Mouse (Mus musculus) CH12.LX (cell line): ENCODE results near the gene Xcl1. TPM values are rescaled to one million over a fixed set of nuclear protein-coding genes. Genes with fewer than 3 reads are reported as not detected.

Experiments used
- DNase-seq: peaks from one replicate; pipeline ENCODE4 v3.0.0-alpha.2; 2013; ENCODE audit errors: extremely low read depth
- H3K27ac ChIP-seq: 2 replicates; pipeline ENCODE4 v1.5.1; 2012; ENCODE audit warnings: low read depth, mild to moderate bottlenecking, control low read depth, moderate library complexity; ENCODE audit not compliant: insufficient read depth
- H3K27me3 ChIP-seq: replicated peaks from 2 replicates; pipeline ENCODE3; 2012; ENCODE audit warnings: inconsistent platforms
- H3K36me3 ChIP-seq, 2 experiments: replicated peaks in 1 of 2; 2 replicates each; pipeline versions ENCODE3 to v1.6.1; 2012; ENCODE audit warnings: inconsistent platforms in 1 of 2, low read length in 1 of 2, mild to moderate bottlenecking in 1 of 2, mixed read lengths in 1 of 2, moderate library complexity in 1 of 2; ENCODE audit not compliant: control insufficient read depth in 1 of 2, insufficient read depth in 1 of 2
- H3K4me1 ChIP-seq, 2 experiments: 2 replicates each; pipeline ENCODE4 v1.6.1; 2012; ENCODE audit warnings: inconsistent platforms in 1 of 2, moderate library complexity in 1 of 2; ENCODE audit not compliant: insufficient read depth in 2 of 2, control insufficient read depth in 1 of 2
- H3K4me2 ChIP-seq: 2 replicates; pipeline ENCODE4 v1.6.1; 2012; ENCODE audit warnings: low read depth, mild to moderate bottlenecking, control low read depth; ENCODE audit not compliant: poor library complexity, insufficient read depth, severe bottlenecking
- H3K4me3 ChIP-seq, 3 experiments: fragments of 150-350 bp in 1 of 3; sonication (generic) in 1 of 3; replicated peaks in 1 of 3; 2 replicates each; pipeline versions ENCODE3 to v1.5.1; 2011 to 2012; ENCODE audit warnings: low read depth in 2 of 3, low read length in 2 of 3, mild to moderate bottlenecking in 2 of 3, moderate library complexity in 2 of 3, control low read depth in 1 of 3, improper control_type of control experiment in 1 of 3, inconsistent platforms in 1 of 3, mixed read lengths in 1 of 3; ENCODE audit not compliant: poor library complexity in 1 of 3
- H3K79me2 ChIP-seq: replicated peaks from 2 replicates; pipeline ENCODE4 v1.6.1; 2012; ENCODE audit warnings: mild to moderate bottlenecking, moderate library complexity; ENCODE audit not compliant: control insufficient read depth, poor library complexity, insufficient read depth, severe bottlenecking; ENCODE audit errors: extremely low read depth
- H3K9ac ChIP-seq: 2 replicates; pipeline ENCODE4 v1.6.1; 2012; ENCODE audit warnings: low read depth, mild to moderate bottlenecking, control low read depth, moderate library complexity; ENCODE audit not compliant: insufficient read depth
- H3K9me3 ChIP-seq: replicated peaks from 2 replicates; pipeline ENCODE3; 2012; ENCODE audit warnings: low read length, inconsistent platforms, mixed read lengths
- BHLHE40 ChIP-seq: IDR thresholded peaks from 2 replicates; pipeline ENCODE4 v1.6.1; 2011; ENCODE audit warnings: mild to moderate bottlenecking, low read depth, low read length, improper control_type of control experiment
- CTCF ChIP-seq, 2 experiments: IDR thresholded peaks in 1 of 2; conservative IDR thresholded peaks in 1 of 2; 2 replicates each; pipeline ENCODE4 v1.5.1; 2011 to 2012; ENCODE audit warnings: low read depth in 2 of 2, low read length in 2 of 2, improper control_type of control experiment in 1 of 2, inconsistent platforms in 1 of 2, mild to moderate bottlenecking in 1 of 2, moderate library complexity in 1 of 2
- E2F4 ChIP-seq: IDR thresholded peaks from 2 replicates; pipeline ENCODE4 v1.6.1; 2011; ENCODE audit warnings: low read depth, low read length, improper control_type of control experiment; ENCODE audit not compliant: insufficient replicate concordance
- ELF1 ChIP-seq: IDR thresholded peaks from 2 replicates; pipeline ENCODE4 v1.6.1; 2014; ENCODE audit warnings: low read depth, mild to moderate bottlenecking, inconsistent platforms, low read length, improper control_type of control experiment
- ETS1 ChIP-seq: conservative IDR thresholded peaks from 2 replicates; pipeline ENCODE4 v1.6.1; 2012; ENCODE audit warnings: low read depth, mild to moderate bottlenecking, inconsistent platforms, low read length, improper control_type of control experiment, moderate library complexity
- MAFK ChIP-seq: IDR thresholded peaks from 2 replicates; pipeline ENCODE4 v1.6.1; 2011; ENCODE audit warnings: low read length, improper control_type of control experiment; ENCODE audit not compliant: insufficient replicate concordance
- MAX ChIP-seq: IDR thresholded peaks from 2 replicates; pipeline ENCODE4 v1.6.1; 2011; ENCODE audit warnings: low read length, improper control_type of control experiment
- MAZ ChIP-seq: IDR thresholded peaks from 2 replicates; pipeline ENCODE4 v1.6.1; 2012; ENCODE audit warnings: low read depth, mild to moderate bottlenecking, inconsistent platforms, low read length, improper control_type of control experiment, moderate library complexity
- MEF2A ChIP-seq: IDR thresholded peaks from 2 replicates; pipeline ENCODE4 v1.6.1; 2014; ENCODE audit warnings: low read depth, mild to moderate bottlenecking, inconsistent platforms, low read length, improper control_type of control experiment, borderline replicate concordance
- NELFE ChIP-seq: IDR thresholded peaks from 2 replicates; pipeline ENCODE4 v1.6.1; 2011; ENCODE audit warnings: low read depth, low read length, improper control_type of control experiment
- NRF1 ChIP-seq: IDR thresholded peaks from 2 replicates; pipeline ENCODE4 v1.6.1; 2014; ENCODE audit warnings: low read depth, mild to moderate bottlenecking, inconsistent platforms, low read length, improper control_type of control experiment, moderate library complexity
- POLR2A ChIP-seq: IDR thresholded peaks from 2 replicates; pipeline ENCODE4 v1.6.1; 2011; ENCODE audit warnings: low read depth, mild to moderate bottlenecking, improper control_type of control experiment, low read length
- POLR2AphosphoS2 ChIP-seq: IDR thresholded peaks from 2 replicates; pipeline ENCODE4 v1.6.1; 2011; ENCODE audit warnings: low read depth, low read length, improper control_type of control experiment
- RAD21 ChIP-seq: IDR thresholded peaks from 2 replicates; pipeline ENCODE4 v1.6.1; 2011; ENCODE audit warnings: low read depth, mild to moderate bottlenecking, low read length, improper control_type of control experiment, moderate library complexity
- RCOR1 ChIP-seq: conservative IDR thresholded peaks from 2 replicates; pipeline ENCODE4 v1.6.1; 2012; ENCODE audit warnings: low read depth, mild to moderate bottlenecking, inconsistent platforms, low read length, improper control_type of control experiment
- SMC3 ChIP-seq: IDR thresholded peaks from 2 replicates; pipeline ENCODE4 v1.6.1; 2011; ENCODE audit warnings: low read depth, low read length, improper control_type of control experiment
- TCF12 ChIP-seq: IDR thresholded peaks from 2 replicates; pipeline ENCODE4 v1.6.1; 2014; ENCODE audit warnings: low read depth, mild to moderate bottlenecking, inconsistent platforms, low read length, improper control_type of control experiment
- UBTF ChIP-seq: IDR thresholded peaks from 2 replicates; pipeline ENCODE4 v1.6.1; 2012; ENCODE audit warnings: low read depth, mild to moderate bottlenecking, inconsistent platforms, low read length, improper control_type of control experiment, moderate library complexity
- USF1 ChIP-seq: IDR thresholded peaks from 2 replicates; pipeline ENCODE4 v1.6.1; 2014; ENCODE audit warnings: low read depth, mild to moderate bottlenecking, inconsistent platforms, low read length, improper control_type of control experiment
- ZKSCAN1 ChIP-seq: IDR thresholded peaks from 2 replicates; pipeline ENCODE4 v1.6.1; 2012; ENCODE audit warnings: low read depth, inconsistent platforms, low read length, improper control_type of control experiment, borderline replicate concordance
- ZMIZ1 ChIP-seq: IDR thresholded peaks from 2 replicates; pipeline ENCODE4 v1.6.1; 2012; ENCODE audit warnings: low read depth, mild to moderate bottlenecking, inconsistent platforms, low read length, improper control_type of control experiment
- ZNF384 ChIP-seq: IDR thresholded peaks from 2 replicates; pipeline ENCODE4 v1.6.1; 2012; ENCODE audit warnings: low read depth, low read length, improper control_type of control experiment, inconsistent platforms
- dilution Hi-C: fragments of 300-500 bp; cut with MboI; formaldehyde crosslinking; loops from 2 replicates; pipeline ENCODE4 v1.14.3; 2020; ENCODE audit warnings: low sequenced_read_pairs; ENCODE audit not compliant: extremely low pct_unique_long_range_greater_than_20kb, extremely low pct_ligation_motif_present
- in situ Hi-C: fragments of 300-500 bp; cut with MboI; formaldehyde crosslinking; loops from 3 replicates; pipeline ENCODE4 v1.14.3; 2019; ENCODE audit warnings: low sequenced_read_pairs, low pct_ligation_motif_present, low pct_unique_long_range_greater_than_20kb, mixed read lengths
- polyA plus RNA-seq: library from polyadenylated mRNA; unstranded; fragments of >175 nt; gene quantifications from 2 replicates; pipeline ENCODE4 v1.2.1, GENCODE M21; 2012; ENCODE audit warnings: low read depth; ENCODE audit not compliant: insufficient read length
- total RNA-seq, 2 experiments: library from RNA; depleted of rRNA; stranded (reverse); fragments of 300-350 nt in 1 of 2; fragments of >200 nt in 1 of 2; gene quantifications; 2 replicates each; pipeline ENCODE4 v1.2.3; 2012 to 2014

The Xcl1 gene
- total and polyA plus RNA-seq, 3 experiments: 0.46 to 0.68 TPM; not detected in 1

- Histone ChIP-seq H3K27ac (no peak overlapping the region), H3K4me3 (no peak overlapping the region), H3K36me3 (no peaks in the 10 kb centered on the region), H3K9ac (no peak overlapping the region), H3K79me2 (no peaks in the 10 kb centered on the region), H3K4me2 (no peak overlapping the region; the same call in 1 of the 2 replicates), H3K27me3 (no peaks in the 10 kb centered on the region), H3K4me1 (peaks cover 0 to 5% of the 10 kb centered on the region in 2 experiments; a peak in 1 of 4 replicates), H3K9me3 (no peaks in the 10 kb centered on the region)
- TF ChIP-seq MAX (no peak), MAZ (no peak), UBTF (no peak), ZKSCAN1 (no peak), ETS1 (no peak), MEF2A (no peak), ZNF384 (no peak), POLR2AphosphoS2 (no peak), ZMIZ1 (no peak), TCF12 (no peak)
- no peak for DNase-seq
- dilution Hi-C loops (no loop called here), in situ Hi-C loops (loop anchor here (25.0 kb wide), 1 partner anchor 537 kb away; no protein-coding TSS in a partner anchor)
These were observed 35.8 kb downstream of the Xcl1 start for GRCm38 (mm10) chr1:164899506-164899905.

- H3K4me1 ChIP-seq: peaks cover 0 to 5% of the 10 kb centered on the region in 2 experiments; a peak in 1 of 4 replicates
- no peak overlapping the region for H3K4me3 ChIP-seq
- peak; percentile 69 for DNase-seq
- H3K36me3 ChIP-seq: no peaks in the 10 kb centered on the region
- dilution Hi-C loops (no loop called here), in situ Hi-C loops (loop anchor here (25.0 kb wide), 1 partner anchor 537 kb away; no protein-coding TSS in a partner anchor)
- H3K27ac ChIP-seq: no peak overlapping the region
- TF ChIP-seq RCOR1 (no peak), ELF1 (no peak), MAZ (no peak), E2F4 (no peak), ZNF384 (peak; percentile 6; the same call in 1 of the 2 replicates), SMC3 (peak; percentile 72), MAFK (no peak), NELFE (no peak), BHLHE40 (no peak), NRF1 (peak; percentile 53; the same call in 1 of the 2 replicates), CTCF (conservative IDR thresholded peaks at IDR 0.05 in 1 of 2, IDR thresholded peaks at IDR 0.05 in 1 of 2; ENCODE audit: low read depth in 2 of 2, low read length in 2 of 2) (peak in 1 of 2 experiments; percentile 75; a peak in 2 of 4 replicates), ETS1 (no peak), TCF12 (no peak), RAD21 (peak; percentile 64), POLR2A (no peak), USF1 (no peak)
- no peaks in the 10 kb centered on the region for H3K27me3 ChIP-seq
- H3K9ac ChIP-seq: no peak overlapping the region
- no peaks in the 10 kb centered on the region for H3K79me2 ChIP-seq
- peak overlapping the region; percentile 90 for H3K4me2 ChIP-seq
- no peaks in the 10 kb centered on the region for H3K9me3 ChIP-seq
These were observed 36.4 kb downstream of the Xcl1 start for GRCm38 (mm10) chr1:164898846-164899351.
